Mouse (Mus musculus): Measurements from ENCODE around the gene Tmem107. TPM values are rescaled to one million over a fixed set of nuclear protein-coding genes. Genes with fewer than 3 reads are reported as not detected.

Tmem107 gene
- 31.1 and 33.0 TPM in 2 replicates for polyA plus RNA-seq (2012; rRNA removed)

GRCm38 (mm10) chr11:69070590-69071222, at the start of gene Tmem107:
Tmem107 (plus strand) TSS chr11:69070806.
- DNase-seq = peak; percentile 92
- Histone ChIP-seq H3K27me3 (ENCODE audit: control insufficient read depth, insufficient read depth, low read length) (no peaks in the 10 kb centered on the region), H3K36me3 (ENCODE audit: control insufficient read depth, insufficient read depth, low read length) (no peaks in the 10 kb centered on the region), H3K4me3 (ENCODE audit: control insufficient read depth, insufficient read depth, low read length) (peak within 1 kb of the TSS; percentile 64), H3K27ac (ENCODE audit: control insufficient read depth, insufficient read depth, low read length) (peak within 1 kb of the TSS; percentile 46), H3K4me1 (replicated peaks; ENCODE audit: control insufficient read depth, insufficient read depth, low read length) (peaks cover 23% of the 10 kb centered on the region)
- under 1% methylated on average over 47 of the region's 47 CpGs for WGBS
- TF ChIP-seq POLR2A (IDR thresholded peaks at IDR 0.05; ENCODE audit: control insufficient read depth, extremely low read depth, insufficient read depth, low read length, poor library complexity) (peak; percentile 57; the same call in 1 of the 2 replicates), CTCF (IDR thresholded peaks at IDR 0.05; ENCODE audit: borderline replicate concordance, control insufficient read depth, extremely low read depth, insufficient read depth, low read length, poor library complexity) (no peak)

GRCm38 (mm10) chr11:69026562-69026961, 44.0 kb upstream of the Tmem107 start:
- Histone ChIP-seq H3K4me1 (replicated peaks; ENCODE audit: control insufficient read depth, insufficient read depth, low read length) (no peaks in the 10 kb centered on the region), H3K27ac (ENCODE audit: control insufficient read depth, insufficient read depth, low read length) (no peak overlapping the region), H3K27me3 (ENCODE audit: control insufficient read depth, insufficient read depth, low read length) (no peaks in the 10 kb centered on the region), H3K4me3 (ENCODE audit: control insufficient read depth, insufficient read depth, low read length) (no peak overlapping the region), H3K36me3 (ENCODE audit: control insufficient read depth, insufficient read depth, low read length) (peaks cover 66% of the 10 kb centered on the region)
- DNase-seq = no peak
- WGBS = 95% methylated on average over 3 of the region's 3 CpGs
- TF ChIP-seq CTCF (IDR thresholded peaks at IDR 0.05; ENCODE audit: borderline replicate concordance, control insufficient read depth, extremely low read depth, insufficient read depth, low read length, poor library complexity) (no peak), POLR2A (IDR thresholded peaks at IDR 0.05; ENCODE audit: control insufficient read depth, extremely low read depth, insufficient read depth, low read length, poor library complexity) (no peak)

- 84% methylated on average over 2 of the region's 2 CpGs for WGBS
- no peaks in the 10 kb centered on the region for H3K27me3 ChIP-seq (ENCODE audit: control insufficient read depth, insufficient read depth, low read length)
- H3K4me1 ChIP-seq (replicated peaks; ENCODE audit: control insufficient read depth, insufficient read depth, low read length) = no peaks in the 10 kb centered on the region
- TF ChIP-seq POLR2A (IDR thresholded peaks at IDR 0.05; ENCODE audit: control insufficient read depth, extremely low read depth, insufficient read depth, low read length, poor library complexity) = no peak
- no peak for TF ChIP-seq CTCF (IDR thresholded peaks at IDR 0.05; ENCODE audit: borderline replicate concordance, control insufficient read depth, extremely low read depth, insufficient read depth, low read length, poor library complexity)
- DNase-seq = no peak
- no peak overlapping the region for H3K4me3 ChIP-seq (ENCODE audit: control insufficient read depth, insufficient read depth, low read length)
- H3K36me3 ChIP-seq (ENCODE audit: control insufficient read depth, insufficient read depth, low read length) = peaks cover 49% of the 10 kb centered on the region
- H3K27ac ChIP-seq (ENCODE audit: control insufficient read depth, insufficient read depth, low read length) = no peak overlapping the region
Observed at GRCm38 (mm10) chr11:69028805-69029204, 41.8 kb upstream of the Tmem107 start.

GRCm38 (mm10) chr11:69033552-69033951, 37.1 kb upstream of the Tmem107 start:
- WGBS = 91% methylated on average over 9 of the region's 9 CpGs
- no peak overlapping the region for H3K27ac ChIP-seq (ENCODE audit: control insufficient read depth, insufficient read depth, low read length)

GRCm38 (mm10) chr11:69034585-69034984, 36.0 kb upstream of the Tmem107 start:
- H3K27me3 ChIP-seq (ENCODE audit: control insufficient read depth, insufficient read depth, low read length) = no peaks in the 10 kb centered on the region
- H3K4me3 ChIP-seq (ENCODE audit: control insufficient read depth, insufficient read depth, low read length) = no peak overlapping the region
- TF ChIP-seq POLR2A (IDR thresholded peaks at IDR 0.05; ENCODE audit: control insufficient read depth, extremely low read depth, insufficient read depth, low read length, poor library complexity) = no peak
- no peak for TF ChIP-seq CTCF (IDR thresholded peaks at IDR 0.05; ENCODE audit: borderline replicate concordance, control insufficient read depth, extremely low read depth, insufficient read depth, low read length, poor library complexity)
- WGBS = 97% methylated on average over 3 of the region's 3 CpGs
- peaks cover 15% of the 10 kb centered on the region for H3K4me1 ChIP-seq (replicated peaks; ENCODE audit: control insufficient read depth, insufficient read depth, low read length)
- H3K27ac ChIP-seq (ENCODE audit: control insufficient read depth, insufficient read depth, low read length) = no peak overlapping the region
- H3K36me3 ChIP-seq (ENCODE audit: control insufficient read depth, insufficient read depth, low read length) = peaks cover 7% of the 10 kb centered on the region
- DNase-seq = no peak

More at GRCm38 (mm10) chr11:69033552-69033951, 37.1 kb upstream of the Tmem107 start:
- TF ChIP-seq POLR2A (IDR thresholded peaks at IDR 0.05; ENCODE audit: control insufficient read depth, extremely low read depth, insufficient read depth, low read length, poor library complexity) (no peak), CTCF (IDR thresholded peaks at IDR 0.05; ENCODE audit: borderline replicate concordance, control insufficient read depth, extremely low read depth, insufficient read depth, low read length, poor library complexity) (no peak)
- Histone ChIP-seq H3K36me3 (ENCODE audit: control insufficient read depth, insufficient read depth, low read length) (peaks cover 12% of the 10 kb centered on the region), H3K4me3 (ENCODE audit: control insufficient read depth, insufficient read depth, low read length) (no peak overlapping the region), H3K27me3 (ENCODE audit: control insufficient read depth, insufficient read depth, low read length) (no peaks in the 10 kb centered on the region), H3K4me1 (replicated peaks; ENCODE audit: control insufficient read depth, insufficient read depth, low read length) (peaks cover 13% of the 10 kb centered on the region)
- DNase-seq = no peak

- 92% methylated on average over 9 of the region's 9 CpGs for WGBS
- peaks cover 16% of the 10 kb centered on the region for H3K4me1 ChIP-seq (replicated peaks; ENCODE audit: control insufficient read depth, insufficient read depth, low read length)
- H3K4me3 ChIP-seq (ENCODE audit: control insufficient read depth, insufficient read depth, low read length) = no peak overlapping the region
- no peak for TF ChIP-seq CTCF (IDR thresholded peaks at IDR 0.05; ENCODE audit: borderline replicate concordance, control insufficient read depth, extremely low read depth, insufficient read depth, low read length, poor library complexity)
- TF ChIP-seq POLR2A (IDR thresholded peaks at IDR 0.05; ENCODE audit: control insufficient read depth, extremely low read depth, insufficient read depth, low read length, poor library complexity) = no peak
- no peak for DNase-seq
- no peak overlapping the region for H3K27ac ChIP-seq (ENCODE audit: control insufficient read depth, insufficient read depth, low read length)
- peaks cover 5% of the 10 kb centered on the region for H3K36me3 ChIP-seq (ENCODE audit: control insufficient read depth, insufficient read depth, low read length)
- no peaks in the 10 kb centered on the region for H3K27me3 ChIP-seq (ENCODE audit: control insufficient read depth, insufficient read depth, low read length)
Observed at GRCm38 (mm10) chr11:69035411-69035810, 35.2 kb upstream of the Tmem107 start.
